Mouse (Mus musculus): ENCODE results near the gene Wdr93. TPM values are rescaled to one million over a fixed set of nuclear protein-coding genes. Genes with fewer than 3 reads are reported as not detected.

Gene Wdr93
- 3.3 and 3.6 TPM in 2 replicates for polyA plus RNA-seq (2015; fragmentation: Nextera tagmentation; extraction: Ambion mirVana)

GRCm38 (mm10) chr7:79742659-79743536 lies at the start of gene Wdr93, which contains the start of gene Pex11a:
Gene Wdr93 (plus strand): TSS chr7:79743163.
Gene Pex11a (minus strand): TSS chr7:79743131.

GRCm38 (mm10) chr7:79715187-79715981 lies 27.6 kb upstream of the Wdr93 start, which contains the start of gene Kif7:
Gene Kif7 (minus strand): TSS chr7:79715720.

GRCm38 (mm10) chr7:79732622-79733021 lies 10.3 kb upstream of the Wdr93 start, which contains the start of gene Plin1:
Gene Plin1 (minus strand): TSS chr7:79732903.

GRCm38 (mm10) chr7:79793688-79794087 lies 50.7 kb downstream of the Wdr93 start, which contains the start of gene Mesp1:
Gene Mesp1 (minus strand): TSS chr7:79793788.

GRCm38 (mm10) chr7:79810611-79811506 lies 67.9 kb downstream of the Wdr93 start, which contains the start of gene Mesp2:
Gene Mesp2 (plus strand): TSS chr7:79810727.

Other genes starting within 250 kb of the Wdr93 start
- gene Rhcg, start 125.5 kb upstream of the Wdr93 start, polyA plus RNA-seq (2015; fragmentation: Nextera tagmentation; extraction: Ambion mirVana), result 6.8 and 13.8 TPM in 2 replicates
- 1.5 and 2.2 TPM in 2 replicates for gene Ticrr, start 83.0 kb upstream of the Wdr93 start, polyA plus RNA-seq (2015; fragmentation: Nextera tagmentation; extraction: Ambion mirVana)
- 2.4 and 2.8 TPM in 2 replicates for gene Kif7, start 27.4 kb upstream of the Wdr93 start, polyA plus RNA-seq (2015; fragmentation: Nextera tagmentation; extraction: Ambion mirVana)
- 8.2 and 31.4 TPM in 2 replicates for gene Plin1, start 10.3 kb upstream of the Wdr93 start, polyA plus RNA-seq (2015; fragmentation: Nextera tagmentation; extraction: Ambion mirVana)
- 14.5 and 27.7 TPM in 2 replicates for gene Pex11a, start within 50 bp of the Wdr93 start, polyA plus RNA-seq (2015; fragmentation: Nextera tagmentation; extraction: Ambion mirVana)
- gene Mesp1, start 50.6 kb downstream of the Wdr93 start, polyA plus RNA-seq (2015; fragmentation: Nextera tagmentation; extraction: Ambion mirVana), result 0.10 and 0.13 TPM in 2 replicates
- gene Mesp2, start 67.6 kb downstream of the Wdr93 start, polyA plus RNA-seq (2015; fragmentation: Nextera tagmentation; extraction: Ambion mirVana), result 0.49 and 0.81 TPM in 2 replicates
- 22.1 and 41.2 TPM in 2 replicates for gene Anpep, start 117.9 kb downstream of the Wdr93 start, polyA plus RNA-seq (2015; fragmentation: Nextera tagmentation; extraction: Ambion mirVana)
- gene Ap3s2, start 177.5 kb downstream of the Wdr93 start, polyA plus RNA-seq (2015; fragmentation: Nextera tagmentation; extraction: Ambion mirVana), result 27.9 and 28.4 TPM in 2 replicates
- gene Arpin, start 192.2 kb downstream of the Wdr93 start, polyA plus RNA-seq (2015; fragmentation: Nextera tagmentation; extraction: Ambion mirVana), result 23.6 and 23.7 TPM in 2 replicates

Data from adrenal gland, postnatal 0 days (tissue).